Mouse (Mus musculus): ENCODE results near the gene Osm. TPM values are rescaled to one million over a fixed set of nuclear protein-coding genes. Genes with fewer than 3 reads are reported as not detected.

Osm gene
- 34.3 TPM for polyA plus RNA-seq (2017; shearing (Covaris generic))

GRCm38 (mm10) chr11:4235665-4236545 is at the start of gene Osm:
TSS of gene Osm (plus strand) at chr11:4236420.

DNA sequence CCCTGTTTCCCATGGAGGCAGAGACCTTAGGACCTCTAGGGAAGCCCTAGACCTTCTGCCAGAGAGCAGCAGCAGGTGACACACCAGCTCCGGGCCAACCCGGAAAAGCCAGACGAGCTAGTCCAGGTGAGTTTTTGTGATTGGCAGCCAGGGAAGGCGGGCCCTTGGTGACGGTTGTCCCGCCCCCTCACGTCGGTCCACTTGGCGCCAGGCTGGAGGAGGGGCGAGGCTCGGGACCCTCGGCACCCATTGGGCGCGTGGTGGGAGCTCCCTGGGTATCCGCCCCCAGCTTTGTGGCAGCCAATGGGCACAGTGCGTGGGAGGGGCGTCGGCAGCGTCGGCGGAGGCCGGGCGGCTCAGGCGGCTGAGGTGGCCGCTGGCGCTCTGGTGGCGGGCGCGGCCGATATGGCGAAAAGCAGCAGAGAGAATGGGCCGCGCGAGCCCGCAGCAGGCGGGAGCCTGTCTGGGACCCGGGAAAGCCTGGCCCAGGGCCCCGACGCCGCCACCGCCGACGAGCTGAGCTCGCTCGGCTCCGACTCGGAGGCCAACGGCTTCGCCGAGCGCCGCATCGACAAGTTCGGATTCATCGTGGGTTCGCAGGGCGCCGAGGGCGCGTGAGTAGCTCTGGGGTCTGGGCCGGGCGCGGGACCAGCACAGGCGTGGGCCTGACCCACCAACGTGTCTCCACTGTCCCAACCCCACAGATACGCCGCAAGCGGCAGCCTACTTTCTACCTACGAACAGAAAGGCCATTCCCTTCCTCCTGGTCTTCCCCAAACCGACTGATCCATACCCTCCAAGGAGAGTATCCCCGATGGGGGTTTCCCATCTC is 49.5 kb upstream of the Osm start, which contains the start of gene Tbc1d10a:
Gene Tbc1d10a (plus strand): TSS at position 304 of the 832 bp plus-strand sequence.

GRCm38 (mm10) chr11:4217914-4218629 is 18.1 kb upstream of the Osm start, which contains the start of gene Castor1:
TSS of gene Castor1 (plus strand) at chr11:4218225.

GRCm38 (mm10) chr11:4256846-4257607 is 20.8 kb downstream of the Osm start, which contains the start of gene Lif:
TSS of gene Lif (plus strand) at chr11:4257557.

Other genes starting within 250 kb of the Osm start
- gene Sec14l4, start 205.0 kb upstream of the Osm start, polyA plus RNA-seq (2017; shearing (Covaris generic)): not detected
- gene Sec14l3, start 171.6 kb upstream of the Osm start, polyA plus RNA-seq (2017; shearing (Covaris generic)): not detected
- gene Mtfp1, start 141.0 kb upstream of the Osm start, polyA plus RNA-seq (2017; shearing (Covaris generic)): 3.3 TPM
- gene Sec14l2, start 113.0 kb upstream of the Osm start, polyA plus RNA-seq (2017; shearing (Covaris generic)): 0.72 TPM
- 11.4 TPM for gene Rnf215, start 101.2 kb upstream of the Osm start, polyA plus RNA-seq (2017; shearing (Covaris generic))
- gene Ccdc157, start 76.1 kb upstream of the Osm start, polyA plus RNA-seq (2017; shearing (Covaris generic)): 3.8 TPM
- 85.5 TPM for gene Sf3a1, start 76.1 kb upstream of the Osm start, polyA plus RNA-seq (2017; shearing (Covaris generic))
- 20.9 TPM for gene Tbc1d10a, start 49.6 kb upstream of the Osm start, polyA plus RNA-seq (2017; shearing (Covaris generic))
- gene Castor1, start 18.2 kb upstream of the Osm start, polyA plus RNA-seq (2017; shearing (Covaris generic)): 58.7 TPM
- gene Lif, start 21.1 kb downstream of the Osm start, polyA plus RNA-seq (2017; shearing (Covaris generic)): 3.6 TPM
- gene Hormad2, start 204.7 kb downstream of the Osm start, polyA plus RNA-seq (2017; shearing (Covaris generic)): 1.5 TPM

All from CD4-positive, CD25-positive, alpha-beta regulatory T cell, adult 9 weeks (primary cell).